Mouse (Mus musculus) embryonic facial prominence, embryonic 14.5 days (tissue): ENCODE results near the gene Rsph3b. TPM values are rescaled to one million over a fixed set of nuclear protein-coding genes. Genes with fewer than 3 reads are reported as not detected.
A peak's percentile ranks its signal among the peaks of the same experiment; 100 is the strongest.
"Not testable (repeated sequence)": the region's sequence is repeated elsewhere in the genome, so short reads cannot be mapped to it uniquely, and the experiment has no call there.

ENCODE experiments used
- ATAC-seq: fragments of 200-750 bp; cut with Nextera tagmentation; 2 replicates; pipeline ENCODE4 v1.8.0; 2017; ENCODE audit warnings: low read depth, moderate number of reproducible peaks, moderate TSS enrichment
- DNase-seq: peaks from one replicate; pipeline ENCODE4 v3.0.0-alpha.2; 2015; ENCODE audit warnings: low spot score
- H3K27ac ChIP-seq: fragments of 300-500 bp; sonication (generic); replicated peaks from 2 replicates; pipeline ENCODE4 v1.5.1; 2014; ENCODE audit warnings: low read depth, mild to moderate bottlenecking, low read length, moderate library complexity
- H3K27me3 ChIP-seq: fragments of 300-500 bp; sonication (generic); replicated peaks from 2 replicates; pipeline ENCODE4 v1.6.1; 2014; ENCODE audit warnings: low read length; ENCODE audit not compliant: control insufficient read depth, insufficient read depth
- H3K36me3 ChIP-seq: fragments of 300-500 bp; sonication (generic); 2 replicates; pipeline ENCODE4 v1.6.1; 2014; ENCODE audit warnings: low read length, mixed read lengths; ENCODE audit not compliant: control insufficient read depth, insufficient read depth
- H3K4me1 ChIP-seq: fragments of 300-500 bp; sonication (generic); 2 replicates; pipeline ENCODE4 v1.6.1; 2014; ENCODE audit warnings: antibody characterized with exemption, low read length; ENCODE audit not compliant: control insufficient read depth, insufficient read depth
- H3K4me2 ChIP-seq: fragments of 300-500 bp; sonication (generic); 2 replicates; pipeline ENCODE4 v1.6.1; 2014; ENCODE audit warnings: low read depth, mild to moderate bottlenecking, low read length, moderate library complexity, mixed read lengths
- H3K4me3 ChIP-seq: fragments of 300-500 bp; sonication (generic); 2 replicates; pipeline ENCODE4 v1.5.1; 2014; ENCODE audit warnings: low read depth, mild to moderate bottlenecking, low read length
- H3K9ac ChIP-seq: fragments of 300-500 bp; sonication (generic); 2 replicates; pipeline ENCODE4 v1.6.1; 2014; ENCODE audit warnings: low read depth, mild to moderate bottlenecking, low read length, moderate library complexity, mixed read lengths
- H3K9me3 ChIP-seq: fragments of 300-500 bp; sonication (generic); 2 replicates; pipeline ENCODE4 v1.6.1; 2016; ENCODE audit warnings: low read length; ENCODE audit not compliant: control insufficient read depth
- WGBS: fragments of 180-500 bp; shearing (Covaris S2); extraction: QIAGEN DNeasy Blood & Tissue Kit; methylation state at CpG from one replicate; pipeline ENCODE4 v1.1.7; 2014; 5-methylcytosine and 5-hydroxymethylcytosine counted together
- polyA plus RNA-seq: library from polyadenylated mRNA; unstranded; fragments of >200 nt; fragmentation: Nextera tagmentation; extraction: Ambion mirVana; gene quantifications from 2 replicates; pipeline ENCODE4 v1.2.1, GENCODE M21; 2014

Gene Rsph3b
- polyA plus RNA-seq, 1 experiment from 2014 or later: 43.2 TPM

GRCm38 (mm10) chr17:6960776-6961175 is 12.3 kb upstream of the Rsph3b start, which contains the start of gene Tagap1:
Tagap1 (minus strand) TSS chr17:6961156.
- H3K4me3 ChIP-seq: peak within 1 kb of the TSS; percentile 45
- not testable (repeated sequence) for DNase-seq, H3K9me3 ChIP-seq, H3K4me1 ChIP-seq, H3K27me3 ChIP-seq, H3K27ac ChIP-seq, H3K36me3 ChIP-seq
- peak within 1 kb of the TSS; percentile 45 for H3K4me2 ChIP-seq
- peak; percentile 24; the same call in 1 of the 2 replicates for ATAC-seq
- H3K9ac ChIP-seq: peak within 1 kb of the TSS; percentile 62
- under 1% methylated on average over 34 of the region's 51 CpGs for WGBS

GRCm38 (mm10) chr17:6960349-6960748 is 11.9 kb upstream of the Rsph3b start:
- H3K9me3 ChIP-seq, H3K27me3 ChIP-seq, H3K27ac ChIP-seq, H3K36me3 ChIP-seq, H3K4me1 ChIP-seq, ATAC-seq, DNase-seq: not testable (repeated sequence)
- H3K9ac ChIP-seq: peak overlapping the region; percentile 62
- H3K4me3 ChIP-seq: peak overlapping the region; percentile 45
- WGBS: under 1% methylated on average over 12 of the region's 12 CpGs
- peak overlapping the region; percentile 43 for H3K4me2 ChIP-seq

GRCm38 (mm10) chr17:6959543-6960259 is 11.2 kb upstream of the Rsph3b start:
- WGBS: 59% methylated on average over 4 of the region's 6 CpGs

GRCm38 (mm10) chr17:6958881-6959280 is 10.4 kb upstream of the Rsph3b start:
- not testable (repeated sequence) for H3K36me3 ChIP-seq, H3K27me3 ChIP-seq, ATAC-seq, H3K4me3 ChIP-seq, H3K9ac ChIP-seq, H3K4me2 ChIP-seq, H3K9me3 ChIP-seq, H3K4me1 ChIP-seq, H3K27ac ChIP-seq
- DNase-seq: peak; percentile 4
- 84% methylated on average over 5 of the region's 8 CpGs for WGBS

More at GRCm38 (mm10) chr17:6959543-6960259, 11.2 kb upstream of the Rsph3b start:
- not testable (repeated sequence) for H3K27me3 ChIP-seq, H3K36me3 ChIP-seq, H3K27ac ChIP-seq, H3K4me1 ChIP-seq, DNase-seq, ATAC-seq, H3K9me3 ChIP-seq, H3K9ac ChIP-seq
- peak overlapping the region; percentile 45 for H3K4me3 ChIP-seq
- peak overlapping the region; percentile 43 for H3K4me2 ChIP-seq

GRCm38 (mm10) chr17:6948769-6949228 is 317 bp upstream of the Rsph3b start:
- H3K9me3 ChIP-seq, H3K4me1 ChIP-seq, DNase-seq, H3K36me3 ChIP-seq, H3K27me3 ChIP-seq: not testable (repeated sequence)
- 10% methylated on average over 9 of the region's 9 CpGs for WGBS
- ATAC-seq: peak; percentile 19; the same call in 1 of the 2 replicates
- Histone ChIP-seq H3K4me2 (peak overlapping the region; percentile 57), H3K9ac (peak overlapping the region; percentile 60), H3K4me3 (peak overlapping the region; percentile 51), H3K27ac (peak overlapping the region; percentile 77)

- no CpG with 5 or more reads among the region's 8 CpGs for WGBS
- H3K9ac ChIP-seq: peak overlapping the region; percentile 60
- peak overlapping the region; percentile 57 for H3K4me2 ChIP-seq
- H3K36me3 ChIP-seq, ATAC-seq, H3K27me3 ChIP-seq, H3K4me1 ChIP-seq, H3K9me3 ChIP-seq, H3K27ac ChIP-seq, DNase-seq: not testable (repeated sequence)
- peak overlapping the region; percentile 51 for H3K4me3 ChIP-seq
Observed at GRCm38 (mm10) chr17:6947637-6947983, 872 bp downstream of the Rsph3b start.

GRCm38 (mm10) chr17:6942560-6942959 is 5.9 kb downstream of the Rsph3b start:
- H3K27ac ChIP-seq, H3K4me3 ChIP-seq, H3K9me3 ChIP-seq, H3K9ac ChIP-seq, H3K27me3 ChIP-seq, H3K4me2 ChIP-seq, H3K4me1 ChIP-seq, DNase-seq, ATAC-seq, H3K36me3 ChIP-seq: not testable (repeated sequence)
- WGBS: no CpG with 5 or more reads among the region's 4 CpGs

- DNase-seq, H3K4me1 ChIP-seq, H3K36me3 ChIP-seq, H3K9ac ChIP-seq, H3K27ac ChIP-seq, H3K27me3 ChIP-seq, ATAC-seq, H3K4me3 ChIP-seq, H3K9me3 ChIP-seq, H3K4me2 ChIP-seq: not testable (repeated sequence)
- WGBS: 94% methylated on average over 5 of the region's 7 CpGs
Observed at GRCm38 (mm10) chr17:6931625-6932024, 16.9 kb downstream of the Rsph3b start.

GRCm38 (mm10) chr17:6920351-6920894 is 28.1 kb downstream of the Rsph3b start:
- H3K27me3 ChIP-seq, DNase-seq, H3K4me2 ChIP-seq, H3K9me3 ChIP-seq, H3K27ac ChIP-seq, H3K4me1 ChIP-seq, H3K4me3 ChIP-seq, H3K36me3 ChIP-seq, ATAC-seq, H3K9ac ChIP-seq: not testable (repeated sequence)
- 93% methylated on average over 7 of the region's 7 CpGs for WGBS
